Mouse (Mus musculus) liver, embryonic 13.5 days (tissue): Measurements from ENCODE around the gene Akap9. TPM values are rescaled to one million over a fixed set of nuclear protein-coding genes. Genes with fewer than 3 reads are reported as not detected.
"Not testable (repeated sequence)": the region's sequence is repeated elsewhere in the genome, so short reads cannot be mapped to it uniquely, and the experiment has no call there.

Experiments
- ATAC-seq: fragments of 200-750 bp; cut with Nextera tagmentation; 2 replicates; pipeline ENCODE4 v1.8.0; 2017; ENCODE audit warnings: low read depth, mild to moderate bottlenecking, moderate number of reproducible peaks, moderate library complexity
- DNase-seq: peaks from one replicate; pipeline ENCODE4 v3.0.0; 2022
- H3K27ac ChIP-seq: fragments of 300-500 bp; sonication (generic); 2 replicates; pipeline ENCODE4 v1.5.1; 2015; ENCODE audit warnings: moderate library complexity, mild to moderate bottlenecking, inconsistent platforms
- H3K27me3 ChIP-seq: fragments of 300-500 bp; sonication (generic); 2 replicates; pipeline ENCODE4 v1.6.1; 2015; ENCODE audit warnings: mild to moderate bottlenecking, inconsistent platforms
- H3K36me3 ChIP-seq: fragments of 300-500 bp; sonication (generic); 2 replicates; pipeline ENCODE4 v1.6.1; 2015; ENCODE audit warnings: mild to moderate bottlenecking, inconsistent platforms
- H3K4me1 ChIP-seq: fragments of 300-500 bp; sonication (generic); replicated peaks from 2 replicates; pipeline ENCODE4 v1.6.1; 2015; ENCODE audit warnings: inconsistent platforms
- H3K4me2 ChIP-seq: fragments of 300-500 bp; sonication (generic); 2 replicates; pipeline ENCODE4 v1.6.1; 2015; ENCODE audit warnings: inconsistent platforms, mild to moderate bottlenecking, moderate library complexity
- H3K4me3 ChIP-seq: fragments of 300-500 bp; sonication (generic); replicated peaks from 2 replicates; pipeline ENCODE4 v1.5.1; 2015; ENCODE audit warnings: mild to moderate bottlenecking, inconsistent platforms
- H3K9ac ChIP-seq: fragments of 300-500 bp; sonication (generic); 2 replicates; pipeline ENCODE4 v1.6.1; 2015; ENCODE audit warnings: mild to moderate bottlenecking, inconsistent platforms
- H3K9me3 ChIP-seq: fragments of 300-500 bp; sonication (generic); replicated peaks from 2 replicates; pipeline ENCODE4 v1.6.1; 2016; ENCODE audit warnings: inconsistent platforms
- WGBS: fragments of 180-500 bp; shearing (Covaris S2); methylation state at CpG from one replicate; pipeline ENCODE4 v1.1.7; 2015; ENCODE audit not compliant: insufficient replicate concordance; 5-methylcytosine and 5-hydroxymethylcytosine counted together
- polyA plus RNA-seq: library from polyadenylated mRNA; unstranded; fragments of >200 nt; fragmentation: Nextera tagmentation; extraction: Ambion mirVana; gene quantifications from 2 replicates; pipeline ENCODE4 v1.2.1, GENCODE M21; 2015

Gene Akap9
- polyA plus RNA-seq, 1 experiment from 2014 or later, result 33.7 TPM

- Histone ChIP-seq H3K9me3 (no peaks in the 10 kb centered on the region), H3K36me3 (peaks cover 6% of the 10 kb centered on the region; the same call in 1 of the 2 replicates), H3K9ac (no peak overlapping the region), H3K27ac (no peak overlapping the region), H3K27me3 (no peaks in the 10 kb centered on the region), H3K4me1 (no peaks in the 10 kb centered on the region; the same call in 1 of the 2 replicates), H3K4me2 (no peak overlapping the region), H3K4me3 (no peak overlapping the region)
- WGBS, result 75% methylated on average over 4 of the region's 4 CpGs
- ATAC-seq (no peak), DNase-seq (no peak)
Measured at GRCm38 (mm10) chr5:4019377-4019776, 91.5 kb downstream of the Akap9 start.

GRCm38 (mm10) chr5:4020018-4020417, 92.2 kb downstream of the Akap9 start:
- Histone ChIP-seq H3K4me2 (no peak overlapping the region), H3K27ac (no peak overlapping the region), H3K9ac (no peak overlapping the region), H3K4me3 (no peak overlapping the region), H3K27me3 (no peaks in the 10 kb centered on the region), H3K36me3 (peaks cover 6% of the 10 kb centered on the region; the same call in 1 of the 2 replicates), H3K9me3 (no peaks in the 10 kb centered on the region), H3K4me1 (no peaks in the 10 kb centered on the region; the same call in 1 of the 2 replicates)
- DNase-seq (no peak), ATAC-seq (peak; percentile 43; the same call in 1 of the 2 replicates)
- WGBS, result 50% methylated on average over 1 of the region's 1 CpGs

DNA sequence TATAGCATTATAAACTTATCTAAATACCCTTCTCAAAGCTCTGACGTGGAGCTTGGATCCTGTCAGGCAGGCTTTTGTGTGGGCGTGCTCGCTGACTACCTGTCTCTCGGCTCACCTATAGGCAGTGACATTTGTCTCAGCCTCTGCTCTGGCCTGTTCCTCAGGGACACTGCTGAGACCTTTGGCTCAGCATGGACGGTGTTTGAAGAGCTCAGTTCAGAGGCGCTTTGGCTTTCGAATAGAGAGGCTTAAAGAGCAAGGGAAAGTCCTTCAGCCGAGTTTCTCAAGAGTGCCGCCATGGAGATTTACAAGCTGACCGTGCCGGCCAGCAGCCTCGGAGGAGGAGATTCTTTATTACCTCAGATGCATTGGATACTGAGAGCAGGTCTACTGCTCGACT, 95.3 kb downstream of the Akap9 start:
- Histone ChIP-seq H3K4me3 (no peak overlapping the region), H3K36me3 (peaks cover 8% of the 10 kb centered on the region; the same call in 1 of the 2 replicates), H3K27ac (no peak overlapping the region), H3K4me1 (no peaks in the 10 kb centered on the region; the same call in 1 of the 2 replicates), H3K4me2 (no peak overlapping the region), H3K9ac (no peak overlapping the region), H3K27me3 (no peaks in the 10 kb centered on the region), H3K9me3 (no peaks in the 10 kb centered on the region)
- WGBS, result 80% methylated on average over 13 of the region's 13 CpGs
- DNase-seq (no peak), ATAC-seq (no peak)

DNA sequence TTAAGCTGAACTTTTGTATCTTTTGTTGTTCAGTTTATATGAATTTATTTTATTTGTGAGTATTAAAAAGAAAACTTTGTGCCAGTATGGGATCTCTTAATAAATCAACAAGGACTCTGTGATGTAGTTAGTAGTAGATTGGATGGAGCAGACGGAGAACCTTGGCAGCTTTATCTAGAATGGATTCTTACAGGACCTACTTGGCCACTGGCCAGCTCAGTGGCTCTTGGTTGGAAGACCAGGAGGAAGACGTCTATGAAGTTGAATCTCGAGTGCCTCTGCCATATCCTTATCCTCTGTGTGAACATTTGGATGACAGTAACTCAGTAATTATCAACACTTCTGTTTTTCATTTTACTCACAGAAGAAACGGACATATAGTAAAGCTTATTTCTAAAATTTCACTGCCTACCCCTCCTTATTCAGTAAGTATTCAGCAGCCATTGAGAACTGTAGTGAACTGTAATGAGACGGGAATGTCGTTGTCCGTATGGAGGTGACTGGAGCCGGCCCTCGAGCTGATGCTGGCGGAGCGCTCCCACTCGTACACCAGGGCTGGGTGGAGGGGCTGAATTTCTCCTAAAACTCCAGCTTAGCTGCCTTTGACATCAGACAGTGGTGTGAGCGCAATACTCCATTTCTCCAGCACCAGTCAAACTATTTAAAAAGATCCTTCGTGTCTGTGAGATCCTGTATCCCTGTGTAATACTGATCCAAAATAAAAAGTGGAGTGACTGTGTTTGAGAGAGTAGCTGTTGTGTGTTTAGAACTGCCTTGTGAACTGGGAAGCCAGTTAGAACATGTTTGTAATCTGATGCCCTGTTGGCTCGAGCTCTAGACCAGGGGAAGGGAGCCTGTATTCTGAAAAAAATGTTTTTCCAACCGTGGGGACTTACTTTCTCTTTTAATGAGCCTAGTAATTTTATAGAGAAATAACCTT, 96.2 kb downstream of the Akap9 start:
- Histone ChIP-seq H3K36me3 (peaks cover 11% of the 10 kb centered on the region; the same call in 1 of the 2 replicates), H3K4me3 (no peak overlapping the region), H3K4me2 (no peak overlapping the region), H3K4me1 (no peaks in the 10 kb centered on the region; the same call in 1 of the 2 replicates), H3K9ac (no peak overlapping the region), H3K27me3 (no peaks in the 10 kb centered on the region), H3K27ac (no peak overlapping the region), H3K9me3 (no peaks in the 10 kb centered on the region)
- WGBS, result 69% methylated on average over 16 of the region's 16 CpGs
- no peak for ATAC-seq
- DNase-seq, result no peak

DNA sequence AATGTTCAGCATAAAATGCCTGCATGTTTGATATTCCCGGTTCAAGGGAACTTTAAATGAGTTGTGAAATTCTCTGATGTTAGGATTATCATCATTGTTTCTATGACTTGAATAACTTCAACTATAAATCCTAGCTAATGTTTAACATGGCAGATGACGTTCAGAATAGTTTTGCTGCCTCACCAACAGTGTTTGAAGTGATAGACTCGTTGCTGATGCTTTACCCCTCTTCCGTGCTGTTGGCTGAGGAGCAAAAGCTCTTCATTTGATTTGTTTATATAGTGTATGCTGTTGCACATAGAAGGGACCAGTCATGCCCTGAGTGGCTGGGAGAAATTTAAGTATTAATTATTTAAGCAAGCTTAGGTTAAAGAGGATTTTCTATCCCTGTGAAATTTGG, 96.9 kb downstream of the Akap9 start:
- Histone ChIP-seq H3K27ac (no peak overlapping the region), H3K4me3 (no peak overlapping the region), H3K4me1 (no peaks in the 10 kb centered on the region), H3K9me3 (no peaks in the 10 kb centered on the region), H3K36me3 (peaks cover 8% of the 10 kb centered on the region; the same call in 1 of the 2 replicates), H3K4me2 (no peak overlapping the region), H3K27me3 (no peaks in the 10 kb centered on the region), H3K9ac (no peak overlapping the region)
- WGBS, result 68% methylated on average over 4 of the region's 4 CpGs
- DNase-seq, result no peak
- no peak for ATAC-seq

DNA sequence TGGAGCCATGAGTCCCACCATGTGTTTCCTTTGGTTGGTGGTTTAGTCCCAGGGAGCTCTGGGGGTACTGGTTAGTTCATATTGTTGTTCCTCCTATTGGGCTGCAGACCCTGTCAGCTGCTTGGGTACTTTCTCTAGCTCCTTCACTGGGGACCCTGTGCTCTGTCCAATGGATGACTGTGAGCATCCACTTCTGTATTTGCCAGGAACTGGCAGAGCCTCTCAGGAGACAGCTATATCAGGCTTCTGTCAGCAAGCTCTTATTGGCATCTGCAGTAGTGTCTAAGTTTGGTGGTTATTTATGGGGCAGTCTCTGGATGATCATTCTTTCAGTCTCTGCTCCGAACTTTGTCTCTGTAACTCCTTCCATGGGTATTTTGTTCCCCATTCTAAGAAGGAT, 98.5 kb downstream of the Akap9 start:
- not testable (repeated sequence) for H3K9ac ChIP-seq, H3K4me2 ChIP-seq, H3K4me3 ChIP-seq, DNase-seq, H3K4me1 ChIP-seq, H3K27ac ChIP-seq, H3K27me3 ChIP-seq, ATAC-seq, H3K9me3 ChIP-seq, H3K36me3 ChIP-seq
- WGBS, result 87% methylated on average over 1 of the region's 1 CpGs

DNA sequence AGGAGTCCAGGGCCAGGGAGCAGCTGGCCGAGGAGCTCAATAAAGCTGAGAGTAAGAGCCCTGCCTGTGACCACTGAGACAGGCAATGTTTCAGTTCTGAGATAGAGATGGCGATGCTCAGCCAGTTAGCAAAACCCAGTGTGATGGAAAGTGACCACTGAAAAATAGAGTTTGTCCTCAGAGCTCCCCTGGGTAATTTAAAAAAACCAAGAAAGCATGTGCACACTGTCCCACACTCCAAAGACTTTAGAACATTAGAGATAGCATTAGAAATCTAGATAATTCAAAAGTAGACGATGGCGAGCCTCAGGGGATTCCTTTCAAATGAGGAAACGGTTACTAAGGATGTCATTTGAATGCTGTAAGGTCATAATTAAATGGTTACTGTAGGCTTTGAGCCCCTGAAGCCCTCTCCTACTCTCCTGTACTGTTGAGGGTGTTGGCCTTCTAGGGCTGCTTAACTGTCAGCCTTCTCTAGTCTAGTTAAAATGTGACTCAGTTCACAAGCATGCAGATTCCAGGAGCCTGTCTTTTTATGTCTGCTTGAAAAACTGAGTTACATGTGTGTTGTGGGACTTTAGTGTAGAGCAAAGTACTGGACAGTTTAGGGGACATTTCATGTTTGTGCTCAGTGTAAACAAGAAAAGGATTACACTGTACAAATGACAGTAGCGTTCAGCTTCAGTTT, 100.8 kb downstream of the Akap9 start:
- no peak for DNase-seq
- no peak overlapping the region for H3K4me3 ChIP-seq
- no peaks in the 10 kb centered on the region for H3K4me1 ChIP-seq
- H3K9ac ChIP-seq, result no peak overlapping the region
- H3K9me3 ChIP-seq, result no peaks in the 10 kb centered on the region
- H3K36me3 ChIP-seq, result 0 out of 2 replicates have a peak, but pooled peaks cover 8% of the 10 kb centered on the region
- H3K27ac ChIP-seq, result no peak overlapping the region
- no peak for ATAC-seq
- WGBS, result 82% methylated on average over 6 of the region's 6 CpGs
- no peaks in the 10 kb centered on the region for H3K27me3 ChIP-seq
- H3K4me2 ChIP-seq, result no peak overlapping the region

DNA sequence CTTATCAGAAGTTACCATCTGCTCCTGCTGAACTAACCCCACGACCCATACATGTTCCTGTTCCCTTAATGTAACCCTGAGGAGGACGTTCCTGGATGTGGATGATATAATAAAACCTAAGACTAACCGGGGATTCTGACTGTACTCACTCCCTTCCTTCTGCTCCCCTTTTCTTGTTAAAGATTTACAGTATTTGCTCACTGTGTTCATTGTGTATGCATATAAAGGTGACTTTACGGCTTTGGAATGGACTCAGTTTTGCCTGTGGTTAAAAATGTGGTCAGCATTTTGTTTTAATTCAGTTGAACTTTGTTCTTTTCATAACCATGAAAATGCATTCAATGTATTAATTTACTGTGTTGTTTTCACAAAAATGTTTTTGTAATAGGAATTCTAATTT, 104.0 kb downstream of the Akap9 start:
- 41% methylated on average over 4 of the region's 4 CpGs for WGBS
- H3K27ac ChIP-seq, result no peak overlapping the region
- H3K4me3 ChIP-seq, result no peak overlapping the region
- ATAC-seq (no peak), DNase-seq (no peak)
- H3K36me3 ChIP-seq, result peaks cover 27% of the 10 kb centered on the region
- H3K9ac ChIP-seq, result no peak overlapping the region
- H3K27me3 ChIP-seq, result no peaks in the 10 kb centered on the region
- no peaks in the 10 kb centered on the region for H3K9me3 ChIP-seq
- no peaks in the 10 kb centered on the region for H3K4me1 ChIP-seq
- H3K4me2 ChIP-seq, result no peak overlapping the region

DNA sequence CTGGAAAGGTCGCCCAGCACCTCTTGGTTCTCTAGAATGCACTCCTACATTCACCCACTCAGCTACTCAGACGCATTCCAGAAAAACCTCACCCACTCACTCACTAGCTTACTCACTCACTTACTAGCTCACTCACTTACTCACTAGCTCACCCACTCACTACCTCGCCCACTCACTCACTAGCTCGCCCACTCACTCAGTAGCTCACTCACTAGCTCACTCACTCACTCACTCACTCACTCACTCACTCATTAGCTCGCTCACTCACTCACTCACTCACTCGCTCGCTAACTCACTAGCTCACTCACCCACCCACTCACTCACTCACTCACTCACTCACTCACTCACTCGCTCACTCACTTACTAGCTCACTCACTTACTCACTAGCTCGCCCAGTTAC, 108.8 kb downstream of the Akap9 start:
- peaks cover 35% of the 10 kb centered on the region for H3K36me3 ChIP-seq
- H3K4me1 ChIP-seq, result no peaks in the 10 kb centered on the region
- DNase-seq (no peak), ATAC-seq (no peak)
- H3K9me3 ChIP-seq, result no peaks in the 10 kb centered on the region
- no peak overlapping the region for H3K27ac ChIP-seq
- no peak overlapping the region for H3K4me2 ChIP-seq
- WGBS, result 76% methylated on average over 9 of the region's 9 CpGs
- no peak overlapping the region for H3K9ac ChIP-seq
- H3K4me3 ChIP-seq, result no peak overlapping the region
- H3K27me3 ChIP-seq, result no peaks in the 10 kb centered on the region

- Histone ChIP-seq H3K9me3 (no peaks in the 10 kb centered on the region), H3K4me3 (no peak overlapping the region), H3K9ac (no peak overlapping the region), H3K4me1 (no peaks in the 10 kb centered on the region), H3K4me2 (no peak overlapping the region), H3K27ac (no peak overlapping the region), H3K27me3 (no peaks in the 10 kb centered on the region), H3K36me3 (peaks cover 44% of the 10 kb centered on the region)
- ATAC-seq, result no peak
- no peak for DNase-seq
- 77% methylated on average over 8 of the region's 8 CpGs for WGBS
Measured at GRCm38 (mm10) chr5:4039351-4039750, 111.5 kb downstream of the Akap9 start.

DNA sequence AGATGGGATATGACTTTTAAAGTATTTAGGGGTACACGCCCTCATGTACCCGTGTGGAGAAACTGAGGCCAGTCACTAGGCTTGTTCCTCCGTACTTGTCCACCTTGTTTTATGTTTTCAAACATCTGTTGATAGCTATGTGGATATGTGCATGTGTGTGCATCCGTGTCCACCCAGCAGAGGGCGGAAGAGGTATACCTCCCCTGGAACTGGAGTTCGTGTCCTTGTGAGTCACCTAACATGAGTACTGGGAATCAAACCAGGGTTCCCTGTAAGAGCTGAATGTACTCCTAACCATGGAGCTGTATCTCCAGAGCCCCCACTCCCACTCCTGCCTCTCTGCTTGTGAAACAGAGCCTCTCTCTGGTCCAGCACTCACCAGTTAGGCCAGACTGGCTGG, 112.5 kb downstream of the Akap9 start:
- H3K9ac ChIP-seq, result no peak overlapping the region
- no peak overlapping the region for H3K4me2 ChIP-seq
- H3K36me3 ChIP-seq, result peaks cover 42% of the 10 kb centered on the region
- H3K4me3 ChIP-seq, result no peak overlapping the region
- 75% methylated on average over 6 of the region's 6 CpGs for WGBS
- H3K9me3 ChIP-seq, result no peaks in the 10 kb centered on the region
- H3K4me1 ChIP-seq, result no peaks in the 10 kb centered on the region
- no peak for ATAC-seq
- DNase-seq, result no peak
- H3K27me3 ChIP-seq, result no peaks in the 10 kb centered on the region
- H3K27ac ChIP-seq, result no peak overlapping the region
